Mouse (Mus musculus): ENCODE measurements around the gene Epb41l5. TPM values are rescaled to one million over a fixed set of nuclear protein-coding genes. Genes with fewer than 3 reads are reported as not detected.

Gene Epb41l5
- polyA plus RNA-seq, 1 experiment from 2014 or later = 18.4 TPM

GRCm38 (mm10) chr1:119646356-119646755 lies 2.4 kb downstream of the Epb41l5 start:
- WGBS = 75% methylated on average over 2 of the region's 2 CpGs
- no peak for ATAC-seq
- Histone ChIP-seq H3K4me3 (ENCODE audit: low read length) (no peak overlapping the region), H3K36me3 (ENCODE audit: control insufficient read depth, insufficient read depth, low read length) (no peaks in the 10 kb centered on the region), H3K27me3 (replicated peaks; ENCODE audit: control insufficient read depth, insufficient read depth, low read length) (no peaks in the 10 kb centered on the region), H3K9me3 (ENCODE audit: control insufficient read depth, low read length) (no peaks in the 10 kb centered on the region), H3K27ac (ENCODE audit: low read depth, low read length) (no peak overlapping the region), H3K4me1 (ENCODE audit: control insufficient read depth, insufficient read depth, low read depth, low read length) (peaks cover 3% of the 10 kb centered on the region; the same call in 1 of the 2 replicates), H3K4me2 (ENCODE audit: low read length) (no peak overlapping the region), H3K9ac (ENCODE audit: low read depth, low read length) (no peak overlapping the region)

- Histone ChIP-seq H3K27ac (ENCODE audit: low read depth, low read length) (no peak overlapping the region), H3K4me2 (ENCODE audit: low read length) (peak overlapping the region; percentile 14; the same call in 1 of the 2 replicates), H3K4me1 (ENCODE audit: control insufficient read depth, insufficient read depth, low read depth, low read length) (no peaks in the 10 kb centered on the region), H3K9me3 (ENCODE audit: control insufficient read depth, low read length) (no peaks in the 10 kb centered on the region), H3K36me3 (ENCODE audit: control insufficient read depth, insufficient read depth, low read length) (no peaks in the 10 kb centered on the region), H3K27me3 (replicated peaks; ENCODE audit: control insufficient read depth, insufficient read depth, low read length) (no peaks in the 10 kb centered on the region), H3K4me3 (ENCODE audit: low read length) (no peak overlapping the region), H3K9ac (ENCODE audit: low read depth, low read length) (no peak overlapping the region)
- WGBS = 30% methylated on average over 12 of the region's 12 CpGs
- ATAC-seq = 0 out of 2 replicates have a peak, but pooled peaks have one; percentile 50
Observed at GRCm38 (mm10) chr1:119642367-119642766, 6.4 kb downstream of the Epb41l5 start.

- ATAC-seq = no peak
- Histone ChIP-seq H3K4me2 (ENCODE audit: low read length) (no peak overlapping the region), H3K9me3 (ENCODE audit: control insufficient read depth, low read length) (no peaks in the 10 kb centered on the region), H3K9ac (ENCODE audit: low read depth, low read length) (no peak overlapping the region), H3K27ac (ENCODE audit: low read depth, low read length) (no peak overlapping the region), H3K4me3 (ENCODE audit: low read length) (no peak overlapping the region), H3K4me1 (ENCODE audit: control insufficient read depth, insufficient read depth, low read depth, low read length) (no peaks in the 10 kb centered on the region), H3K27me3 (replicated peaks; ENCODE audit: control insufficient read depth, insufficient read depth, low read length) (no peaks in the 10 kb centered on the region), H3K36me3 (ENCODE audit: control insufficient read depth, insufficient read depth, low read length) (no peaks in the 10 kb centered on the region)
Observed at GRCm38 (mm10) chr1:119641090-119641812, 7.5 kb downstream of the Epb41l5 start.

GRCm38 (mm10) chr1:119640006-119640405 lies 8.8 kb downstream of the Epb41l5 start:
- H3K4me2 ChIP-seq (ENCODE audit: low read length) = no peak overlapping the region
- no peak overlapping the region for H3K4me3 ChIP-seq (ENCODE audit: low read length)
- no peaks in the 10 kb centered on the region for H3K9me3 ChIP-seq (ENCODE audit: control insufficient read depth, low read length)
- H3K27ac ChIP-seq (ENCODE audit: low read depth, low read length) = no peak overlapping the region
- H3K9ac ChIP-seq (ENCODE audit: low read depth, low read length) = no peak overlapping the region
- ATAC-seq = no peak
- H3K4me1 ChIP-seq (ENCODE audit: control insufficient read depth, insufficient read depth, low read depth, low read length) = no peaks in the 10 kb centered on the region
- WGBS = 68% methylated on average over 2 of the region's 2 CpGs
- no peaks in the 10 kb centered on the region for H3K27me3 ChIP-seq (replicated peaks; ENCODE audit: control insufficient read depth, insufficient read depth, low read length)
- H3K36me3 ChIP-seq (ENCODE audit: control insufficient read depth, insufficient read depth, low read length) = no peaks in the 10 kb centered on the region

- Histone ChIP-seq H3K9me3 (ENCODE audit: control insufficient read depth, low read length) (no peaks in the 10 kb centered on the region), H3K36me3 (ENCODE audit: control insufficient read depth, insufficient read depth, low read length) (no peaks in the 10 kb centered on the region), H3K27me3 (replicated peaks; ENCODE audit: control insufficient read depth, insufficient read depth, low read length) (no peaks in the 10 kb centered on the region), H3K4me1 (ENCODE audit: control insufficient read depth, insufficient read depth, low read depth, low read length) (no peaks in the 10 kb centered on the region), H3K27ac (ENCODE audit: low read depth, low read length) (no peak overlapping the region), H3K9ac (ENCODE audit: low read depth, low read length) (no peak overlapping the region), H3K4me3 (ENCODE audit: low read length) (no peak overlapping the region), H3K4me2 (ENCODE audit: low read length) (no peak overlapping the region)
- ATAC-seq = no peak
- WGBS = 84% methylated on average over 6 of the region's 6 CpGs
Observed at GRCm38 (mm10) chr1:119637188-119638023, 11.4 kb downstream of the Epb41l5 start.

- H3K9me3 ChIP-seq (ENCODE audit: control insufficient read depth, low read length) = no peaks in the 10 kb centered on the region
- H3K4me2 ChIP-seq (ENCODE audit: low read length) = no peak overlapping the region
- H3K27ac ChIP-seq (ENCODE audit: low read depth, low read length) = no peak overlapping the region
- H3K4me1 ChIP-seq (ENCODE audit: control insufficient read depth, insufficient read depth, low read depth, low read length) = no peaks in the 10 kb centered on the region
- no peaks in the 10 kb centered on the region for H3K27me3 ChIP-seq (replicated peaks; ENCODE audit: control insufficient read depth, insufficient read depth, low read length)
- H3K4me3 ChIP-seq (ENCODE audit: low read length) = no peak overlapping the region
- no peak for ATAC-seq
- H3K36me3 ChIP-seq (ENCODE audit: control insufficient read depth, insufficient read depth, low read length) = 0 out of 2 replicates have a peak, but pooled peaks cover 4% of the 10 kb centered on the region
- 43% methylated on average over 3 of the region's 3 CpGs for WGBS
- H3K9ac ChIP-seq (ENCODE audit: low read depth, low read length) = no peak overlapping the region
Observed at GRCm38 (mm10) chr1:119634746-119635145, 14.1 kb downstream of the Epb41l5 start.

- H3K27me3 ChIP-seq (replicated peaks; ENCODE audit: control insufficient read depth, insufficient read depth, low read length) = no peaks in the 10 kb centered on the region
- no peak for ATAC-seq
- 0 out of 2 replicates have a peak, but pooled peaks cover 4% of the 10 kb centered on the region for H3K36me3 ChIP-seq (ENCODE audit: control insufficient read depth, insufficient read depth, low read length)
- H3K9me3 ChIP-seq (ENCODE audit: control insufficient read depth, low read length) = no peaks in the 10 kb centered on the region
- H3K4me3 ChIP-seq (ENCODE audit: low read length) = no peak overlapping the region
- H3K4me1 ChIP-seq (ENCODE audit: control insufficient read depth, insufficient read depth, low read depth, low read length) = no peaks in the 10 kb centered on the region
- H3K4me2 ChIP-seq (ENCODE audit: low read length) = no peak overlapping the region
- no peak overlapping the region for H3K27ac ChIP-seq (ENCODE audit: low read depth, low read length)
- no peak overlapping the region for H3K9ac ChIP-seq (ENCODE audit: low read depth, low read length)
- WGBS = 83% methylated on average over 1 of the region's 1 CpGs
Observed at GRCm38 (mm10) chr1:119630428-119630827, 18.4 kb downstream of the Epb41l5 start.

GRCm38 (mm10) chr1:119626837-119627236 lies 22.0 kb downstream of the Epb41l5 start:
- no peaks in the 10 kb centered on the region for H3K4me1 ChIP-seq (ENCODE audit: control insufficient read depth, insufficient read depth, low read depth, low read length)
- H3K4me2 ChIP-seq (ENCODE audit: low read length) = no peak overlapping the region
- H3K9me3 ChIP-seq (ENCODE audit: control insufficient read depth, low read length) = no peaks in the 10 kb centered on the region
- no peak overlapping the region for H3K27ac ChIP-seq (ENCODE audit: low read depth, low read length)
- ATAC-seq = no peak
- H3K4me3 ChIP-seq (ENCODE audit: low read length) = no peak overlapping the region
- no peaks in the 10 kb centered on the region for H3K36me3 ChIP-seq (ENCODE audit: control insufficient read depth, insufficient read depth, low read length)
- WGBS = 90% methylated on average over 4 of the region's 4 CpGs
- no peaks in the 10 kb centered on the region for H3K27me3 ChIP-seq (replicated peaks; ENCODE audit: control insufficient read depth, insufficient read depth, low read length)
- no peak overlapping the region for H3K9ac ChIP-seq (ENCODE audit: low read depth, low read length)

- Histone ChIP-seq H3K4me1 (ENCODE audit: control insufficient read depth, insufficient read depth, low read depth, low read length) (no peaks in the 10 kb centered on the region), H3K4me2 (ENCODE audit: low read length) (no peak overlapping the region), H3K36me3 (ENCODE audit: control insufficient read depth, insufficient read depth, low read length) (no peaks in the 10 kb centered on the region; the same call in 1 of the 2 replicates), H3K27me3 (replicated peaks; ENCODE audit: control insufficient read depth, insufficient read depth, low read length) (no peaks in the 10 kb centered on the region), H3K27ac (ENCODE audit: low read depth, low read length) (no peak overlapping the region), H3K9me3 (ENCODE audit: control insufficient read depth, low read length) (no peaks in the 10 kb centered on the region), H3K9ac (ENCODE audit: low read depth, low read length) (no peak overlapping the region), H3K4me3 (ENCODE audit: low read length) (no peak overlapping the region)
- no peak for ATAC-seq
- WGBS = 45% methylated on average over 2 of the region's 2 CpGs
Observed at GRCm38 (mm10) chr1:119624444-119624843, 24.4 kb downstream of the Epb41l5 start.

Measured in hindbrain, embryonic 16.5 days (tissue).